Mouse (Mus musculus) brain, embryonic 14.5 days (tissue): ENCODE data around the gene Uqcc1.

Experiments
- CTCF ChIP-seq: fragments of 200-500 bp; IDR thresholded peaks from 2 replicates; pipeline ENCODE4 v1.5.1; 2012; ENCODE audit warnings: inconsistent platforms, mild to moderate bottlenecking, moderate library complexity, borderline replicate concordance; ENCODE audit not compliant: insufficient read depth, insufficient read length; ENCODE audit errors: extremely low read depth
- POLR2A ChIP-seq: fragments of 200-500 bp; IDR thresholded peaks from 2 replicates; pipeline ENCODE4 v1.6.1; 2012; ENCODE audit warnings: mild to moderate bottlenecking, inconsistent platforms, borderline replicate concordance; ENCODE audit not compliant: poor library complexity, insufficient read depth, insufficient read length, severe bottlenecking; ENCODE audit errors: extremely low read depth

DNA sequence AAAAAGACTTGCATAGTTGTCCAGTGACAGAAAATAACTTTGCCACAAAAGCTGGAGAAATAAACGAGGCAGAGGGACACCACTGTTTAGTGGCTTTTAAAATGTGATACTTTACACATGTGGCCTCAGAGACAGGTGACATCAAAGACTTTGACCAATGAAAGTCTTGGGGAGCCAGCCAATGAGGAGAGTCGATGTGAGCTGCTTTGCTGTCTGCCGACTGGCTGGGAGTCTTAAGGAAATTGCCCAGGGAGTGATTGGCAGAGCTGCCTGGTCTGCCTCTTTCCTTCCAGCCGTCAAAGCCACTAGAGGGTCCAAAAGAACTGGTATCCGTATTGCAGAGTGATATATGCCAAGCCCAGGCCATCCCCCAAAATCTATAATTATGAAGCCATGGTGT is 115.3 kb downstream of the Uqcc1 start:
- no peak for TF ChIP-seq CTCF
- no peak for TF ChIP-seq POLR2A
